Mouse (Mus musculus) thymus, postnatal 25 days (tissue): Measurements from ENCODE around the gene Efcab1.
"Not testable (repeated sequence)": the region's sequence is repeated elsewhere in the genome, so short reads cannot be mapped to it uniquely, and the experiment has no call there.

Source experiments
- DNase-seq: peaks from one replicate; pipeline ENCODE4 v3.0.0; 2022

Efcab1 gene

DNA sequence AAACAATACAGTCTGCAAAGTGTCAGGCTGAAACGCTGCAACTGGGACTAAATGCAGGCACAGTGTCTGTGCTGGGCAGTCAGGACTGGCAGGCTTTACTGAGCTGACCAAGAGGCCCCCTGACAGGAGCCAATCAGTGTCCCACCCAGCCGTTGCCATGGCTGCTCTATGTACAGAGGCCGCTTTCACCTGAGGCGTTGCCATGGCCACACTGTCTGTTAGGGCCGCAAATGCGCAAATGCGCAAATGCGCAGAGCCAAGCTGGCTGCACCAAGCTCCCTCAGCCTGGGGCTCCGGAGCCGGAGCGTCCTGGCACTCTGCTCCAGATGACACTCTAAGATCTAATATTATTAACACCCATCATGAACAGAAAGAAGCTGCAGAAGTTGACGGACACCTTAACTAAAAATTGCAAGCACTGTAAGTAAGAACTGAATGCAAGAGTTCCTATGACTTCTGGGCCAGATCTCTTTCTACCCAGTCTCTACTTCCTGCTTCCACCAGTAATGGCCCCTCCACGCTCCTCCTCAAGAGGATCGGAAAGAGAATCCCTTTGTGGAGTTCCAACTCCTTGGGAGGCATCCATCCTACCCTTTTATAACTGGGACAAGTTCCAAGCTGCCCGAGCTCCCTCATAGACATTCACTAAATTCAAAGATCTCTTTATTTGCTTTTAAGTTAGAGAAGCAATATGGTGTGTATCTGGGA is at the start of gene Efcab1:
Gene Efcab1, plus strand, starts transcription at position 214 of the 708 bp plus-strand sequence.
- DNase-seq, result no peak

DNA sequence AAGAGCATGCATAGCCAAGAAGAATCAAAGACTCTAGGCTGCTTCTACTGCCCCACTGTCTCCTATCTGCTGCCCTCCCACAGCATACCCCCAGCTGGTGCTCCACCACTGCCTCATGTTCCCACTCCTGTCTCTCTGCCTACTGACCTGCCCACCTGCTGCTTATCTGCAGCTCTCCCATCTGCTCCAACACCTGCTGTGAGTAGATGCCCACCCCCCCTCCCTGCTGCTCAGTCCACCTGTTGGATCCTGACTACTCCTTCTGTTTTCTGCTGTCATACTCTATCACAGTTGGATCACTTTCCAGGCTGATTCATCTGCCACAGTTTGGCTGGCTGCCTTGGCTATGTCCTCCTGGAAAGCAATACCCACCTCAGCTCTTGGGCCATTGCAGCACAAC is 47.0 kb upstream of the Efcab1 start:
- DNase-seq, result no peak

DNA sequence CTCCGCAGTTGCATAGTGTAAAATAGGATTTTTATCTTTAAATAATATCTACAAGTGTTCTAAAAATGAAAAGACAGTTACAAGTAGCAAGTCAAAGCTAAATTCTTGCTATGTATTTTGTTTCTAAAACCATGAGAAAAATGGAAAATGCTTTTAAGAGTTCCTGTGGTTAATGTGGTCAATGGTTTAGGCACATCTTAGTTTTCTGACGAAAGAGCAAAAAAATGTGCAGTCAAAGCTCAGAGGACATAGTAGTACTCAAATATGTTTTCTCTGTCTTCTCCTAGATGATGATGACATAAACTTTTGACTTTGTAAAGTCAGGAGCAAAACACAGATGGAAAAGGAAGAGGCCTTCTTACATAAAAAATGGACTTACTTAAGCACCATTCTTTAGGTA is 21.5 kb upstream of the Efcab1 start:
- DNase-seq, result no peak

DNA sequence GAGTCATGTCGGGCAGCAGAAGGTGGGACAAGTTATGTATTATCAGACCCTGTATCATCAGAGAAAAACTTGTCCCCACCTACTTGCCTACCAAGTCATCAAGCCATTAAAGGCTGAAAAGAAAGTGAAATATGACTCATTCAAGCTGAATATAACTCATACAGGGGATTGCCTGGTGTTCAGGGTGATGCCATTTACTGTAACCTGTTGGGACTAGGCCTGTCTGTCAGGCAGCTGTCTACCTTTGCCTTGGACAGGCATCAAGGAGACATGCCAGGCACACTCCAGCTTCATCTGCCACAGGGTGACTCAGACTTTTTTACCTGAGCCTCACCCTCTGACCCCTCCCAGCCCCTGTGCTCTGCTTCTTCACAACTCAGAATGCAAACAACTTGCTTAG is 21.0 kb upstream of the Efcab1 start:
- no peak for DNase-seq

DNA sequence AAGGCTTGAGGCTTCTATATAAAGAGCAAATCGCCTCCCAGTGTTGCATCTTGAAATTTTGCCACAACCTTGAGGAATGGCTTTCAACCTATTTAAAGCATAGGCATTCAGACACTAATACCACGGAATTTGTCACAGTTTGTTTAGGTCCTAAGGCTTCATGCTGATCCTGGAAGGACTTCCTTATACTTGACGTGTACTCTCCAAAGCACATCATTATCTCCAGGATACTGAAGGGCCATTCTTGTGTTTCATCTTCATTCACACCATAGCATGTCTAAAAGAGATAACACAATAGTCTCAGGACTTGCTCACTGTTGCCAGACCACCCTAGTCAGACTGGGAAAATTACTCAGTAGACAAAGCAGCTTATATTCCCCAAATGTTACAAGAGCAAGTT is 13.9 kb upstream of the Efcab1 start:
- no peak for DNase-seq

DNA sequence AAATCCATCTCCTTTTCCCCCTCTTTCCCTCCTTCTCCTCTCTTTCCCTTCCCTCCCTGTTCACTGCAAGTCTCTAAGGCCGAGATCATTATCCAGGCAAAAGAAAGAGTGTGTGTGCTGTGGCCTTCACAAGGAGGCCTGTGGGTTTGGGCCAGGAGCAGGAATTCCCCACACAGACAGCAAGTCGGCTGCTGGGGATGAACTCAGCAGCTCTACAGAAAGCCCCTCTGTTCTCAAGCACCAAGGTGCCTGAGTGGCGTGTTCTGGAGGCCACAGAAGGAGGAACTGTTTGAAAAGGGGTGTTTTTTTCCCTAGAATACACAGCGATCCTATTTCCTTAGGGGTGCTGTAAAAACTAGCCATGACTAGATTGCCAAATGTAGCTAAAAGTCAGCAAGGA is 12.5 kb upstream of the Efcab1 start:
- no peak for DNase-seq

DNA sequence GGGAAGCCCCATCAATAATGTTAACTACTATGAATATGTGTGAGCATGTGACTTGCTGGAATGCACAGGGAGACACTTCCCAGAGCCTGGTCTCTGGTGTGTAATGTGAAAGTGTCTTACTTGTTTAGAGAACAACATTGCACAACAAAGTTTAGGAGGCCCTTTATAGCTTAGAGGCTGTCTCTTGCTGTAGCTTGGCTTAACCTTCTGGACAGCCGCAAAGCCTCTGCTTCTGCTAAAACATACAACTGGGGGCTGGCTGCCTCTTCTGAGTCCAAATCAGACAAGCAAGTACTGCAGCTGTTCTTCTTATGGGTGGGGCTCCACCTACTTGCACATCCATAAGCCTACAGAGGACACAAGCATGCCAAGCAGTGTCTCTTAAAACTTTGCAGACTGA is 11.7 kb upstream of the Efcab1 start:
- no peak for DNase-seq

DNA sequence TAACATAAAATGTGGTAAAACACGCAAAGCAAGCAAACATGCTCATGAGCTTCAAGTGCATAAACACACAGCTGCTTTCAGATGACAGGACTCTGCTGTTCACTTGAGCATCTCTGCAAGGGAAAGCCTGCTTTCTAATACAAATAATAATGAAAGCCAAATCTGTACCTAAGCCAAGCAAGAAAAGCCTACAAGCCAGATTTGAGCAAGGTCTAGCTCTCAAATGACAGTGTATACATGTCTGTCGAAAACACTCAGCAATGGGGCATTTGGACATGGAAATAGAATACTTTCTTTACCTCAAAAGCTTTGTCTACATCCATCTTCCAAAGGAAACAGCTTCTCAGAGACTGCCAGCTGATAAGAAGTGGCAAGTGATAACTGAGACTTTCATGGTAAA is 10.9 kb upstream of the Efcab1 start:
- no peak for DNase-seq

DNA sequence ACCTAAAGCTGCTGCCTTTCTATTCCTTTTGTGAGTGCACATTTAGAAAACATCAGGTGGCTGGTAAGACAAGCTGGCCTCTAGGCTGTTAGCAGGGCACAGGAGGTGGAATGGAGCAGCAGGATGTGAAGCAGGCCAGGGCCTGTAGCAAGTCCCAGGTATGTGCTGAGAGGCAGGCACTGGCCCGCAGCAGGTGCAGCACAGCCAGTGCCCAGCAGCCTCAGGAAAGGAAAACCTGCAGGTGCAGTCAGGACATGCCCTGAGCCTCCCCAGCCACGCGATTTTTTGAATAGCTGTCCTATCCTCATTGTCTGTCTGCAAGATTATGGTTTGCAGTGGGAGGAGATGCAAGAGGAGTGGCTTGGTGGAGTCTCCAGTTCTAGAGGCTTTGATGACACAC is 24.3 kb downstream of the Efcab1 start:
- not testable (repeated sequence) for DNase-seq

DNA sequence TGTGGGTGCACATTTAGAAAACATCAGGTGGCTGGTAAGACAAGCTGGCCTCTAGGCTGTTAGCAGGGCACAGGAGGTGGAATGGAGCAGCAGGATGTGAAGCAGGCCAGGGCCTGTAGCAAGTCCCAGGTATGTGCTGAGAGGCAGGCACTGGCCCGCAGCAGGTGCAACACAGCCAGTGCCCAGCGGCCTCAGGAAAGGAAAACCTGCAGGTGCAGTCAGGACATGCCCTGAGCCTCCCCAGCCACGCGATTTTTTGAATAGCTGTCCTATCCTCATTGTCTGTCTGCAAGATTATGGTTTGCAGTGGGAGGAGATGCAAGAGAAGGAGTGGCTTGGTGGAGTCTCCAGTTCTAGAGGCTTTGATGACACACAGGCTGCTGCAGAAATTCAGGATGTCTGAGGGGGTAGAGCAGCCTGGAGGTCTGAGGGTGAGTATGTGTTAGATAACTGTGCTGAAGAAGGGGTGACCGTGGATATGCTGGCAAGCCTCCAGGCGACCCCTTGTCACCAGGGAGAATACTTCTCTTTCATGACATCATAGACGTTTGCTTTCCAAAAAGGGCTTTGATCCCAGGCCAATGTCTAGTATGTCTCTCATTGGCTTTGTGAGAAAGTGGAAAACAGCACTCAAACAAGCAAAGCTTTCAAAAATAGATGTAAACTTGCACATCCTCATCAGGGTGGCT is 30.2 kb downstream of the Efcab1 start:
- not testable (repeated sequence) for DNase-seq

DNA sequence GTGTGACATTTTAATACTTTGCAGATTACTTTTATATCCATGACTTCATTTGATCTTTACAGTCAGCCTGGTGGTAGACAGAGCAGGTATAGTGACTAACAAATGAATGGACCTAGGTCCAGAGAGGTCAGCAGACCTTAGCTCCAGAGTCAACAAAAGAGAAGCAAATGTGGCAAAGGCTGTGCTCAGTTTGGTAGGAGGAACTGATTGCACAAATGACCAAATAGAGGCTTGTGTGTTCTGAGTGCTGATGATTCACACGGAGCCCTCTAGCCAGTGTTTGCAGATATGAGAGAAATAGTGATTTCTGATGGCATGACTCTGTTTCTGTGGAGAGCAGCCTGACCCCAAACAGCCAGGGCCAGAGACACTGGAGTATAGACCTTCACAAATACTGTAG is 33.1 kb downstream of the Efcab1 start:
- DNase-seq, result no peak

DNA sequence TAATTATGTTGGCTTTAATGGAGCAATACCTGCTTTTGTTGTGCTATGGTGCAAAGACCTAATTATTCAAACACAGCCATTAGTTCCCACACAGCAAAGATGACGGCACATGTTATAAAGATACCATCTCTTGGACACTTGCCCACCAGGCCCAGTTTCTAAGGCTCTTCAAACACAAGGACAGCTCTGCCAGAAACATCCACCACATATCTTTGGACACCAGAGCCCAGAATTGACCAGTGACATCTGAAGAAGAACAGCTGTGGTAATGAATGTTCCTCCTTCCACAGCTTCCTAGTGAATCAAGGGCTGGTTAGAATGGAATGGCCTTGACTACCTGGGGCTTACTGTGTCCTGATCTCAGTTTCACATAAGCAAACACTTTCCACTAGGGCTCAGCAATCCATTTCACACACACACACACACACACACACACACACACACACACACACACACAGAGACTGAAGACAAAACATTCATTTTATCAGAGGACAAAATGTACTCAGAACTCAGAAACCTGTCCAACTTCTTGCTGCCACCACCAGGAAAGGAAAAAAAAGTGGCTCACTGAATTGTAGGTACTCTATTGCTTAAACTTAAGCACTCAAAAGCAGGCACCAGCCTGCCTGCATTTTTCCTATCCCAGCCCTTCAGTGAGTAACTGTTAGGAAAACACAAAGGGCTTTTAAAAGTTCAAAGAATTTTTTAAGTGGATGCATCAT is 33.7 kb downstream of the Efcab1 start:
- DNase-seq, result no peak

DNA sequence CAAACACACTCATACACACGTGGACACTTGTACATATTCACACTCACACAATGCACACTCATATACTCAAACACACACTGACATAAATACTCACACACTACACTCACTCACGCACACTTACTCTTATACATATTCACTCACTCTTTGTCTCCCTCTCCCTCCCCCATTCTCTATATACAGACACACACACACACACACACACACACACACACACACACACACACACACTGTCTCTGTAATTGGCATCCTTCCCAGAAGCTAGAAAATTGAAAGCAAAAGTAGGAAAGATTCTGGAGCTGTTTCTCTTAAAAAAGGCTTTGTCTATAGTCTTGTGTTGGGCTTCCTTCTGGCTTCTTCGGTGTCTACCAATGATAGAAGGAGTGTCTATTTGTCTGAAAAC is 34.5 kb downstream of the Efcab1 start:
- no peak for DNase-seq

DNA sequence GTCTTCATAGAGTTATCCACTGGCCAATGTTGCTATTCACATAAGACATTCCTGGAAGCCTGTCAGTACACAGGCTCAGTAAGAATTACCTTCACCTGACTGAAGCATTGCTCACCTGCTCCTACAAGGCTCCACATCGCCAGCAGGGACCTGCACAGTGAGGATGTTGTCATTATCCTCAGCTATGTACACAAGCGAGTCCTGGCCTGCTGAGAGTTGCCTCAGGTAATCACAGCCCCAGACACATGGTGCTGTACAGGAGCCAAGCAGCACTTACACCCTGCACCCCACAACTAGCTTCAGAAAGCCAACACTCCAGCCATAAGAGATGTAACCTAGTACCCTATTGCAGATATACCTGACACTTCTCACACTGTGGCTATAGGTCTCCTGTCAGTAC is 37.1 kb downstream of the Efcab1 start:
- no peak for DNase-seq

DNA sequence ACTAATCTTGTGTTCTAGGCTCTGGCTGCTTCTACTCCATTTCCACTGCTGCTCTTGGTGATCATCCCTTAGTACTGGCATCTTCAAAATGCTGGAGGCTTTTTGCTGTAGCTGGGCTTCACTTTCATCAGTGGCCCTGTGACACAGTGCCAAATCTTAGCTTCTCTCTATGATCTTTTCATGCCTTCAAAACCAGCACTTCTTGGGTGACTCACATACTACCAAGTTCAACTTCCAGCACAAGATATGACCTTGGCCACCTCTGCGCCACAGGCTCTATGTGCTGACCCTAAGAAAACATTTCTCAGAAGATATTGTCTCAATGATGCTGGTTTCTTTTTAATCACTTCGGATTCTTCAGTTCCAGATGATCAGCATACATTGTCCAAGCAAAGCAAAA is 41.2 kb downstream of the Efcab1 start:
- not testable (repeated sequence) for DNase-seq

DNA sequence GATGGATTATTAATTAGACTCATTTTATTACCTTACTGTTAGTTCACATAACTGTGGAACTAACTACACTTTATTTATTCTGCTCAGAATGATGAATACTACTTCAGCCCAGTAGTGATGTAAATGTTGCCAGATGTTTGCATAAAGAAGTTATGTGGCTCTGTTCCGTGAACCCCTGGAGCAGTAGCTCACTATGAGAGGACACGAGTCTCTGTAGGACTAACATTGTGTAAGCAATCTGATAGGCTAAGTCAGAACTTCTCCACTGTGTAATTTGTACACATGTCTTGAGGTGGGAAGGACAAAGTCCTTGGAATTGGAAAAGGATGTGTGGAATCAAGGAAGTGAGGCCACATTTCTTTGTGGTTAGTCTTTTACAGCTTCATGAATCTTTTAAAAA is 45.5 kb downstream of the Efcab1 start:
- DNase-seq, result no peak

DNA sequence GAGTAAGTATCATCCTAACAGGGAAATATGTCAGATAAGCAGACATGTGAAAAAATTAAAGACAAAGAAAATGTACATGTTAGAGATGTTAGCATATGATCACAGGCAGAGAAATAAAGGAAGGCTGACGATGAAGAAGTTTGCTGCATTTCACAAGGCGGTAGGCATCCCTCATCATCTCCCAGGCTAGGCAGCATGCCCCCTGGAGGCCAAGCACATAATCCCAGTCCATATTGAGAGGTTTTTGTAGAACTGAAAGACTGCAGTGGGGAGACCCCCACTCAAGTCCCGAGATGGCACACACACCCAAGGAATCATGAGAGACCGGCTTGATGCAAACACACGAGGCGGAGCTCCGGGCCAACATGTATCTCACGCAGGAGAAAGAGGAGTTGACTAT is 53.3 kb downstream of the Efcab1 start:
- DNase-seq, result no peak

DNA sequence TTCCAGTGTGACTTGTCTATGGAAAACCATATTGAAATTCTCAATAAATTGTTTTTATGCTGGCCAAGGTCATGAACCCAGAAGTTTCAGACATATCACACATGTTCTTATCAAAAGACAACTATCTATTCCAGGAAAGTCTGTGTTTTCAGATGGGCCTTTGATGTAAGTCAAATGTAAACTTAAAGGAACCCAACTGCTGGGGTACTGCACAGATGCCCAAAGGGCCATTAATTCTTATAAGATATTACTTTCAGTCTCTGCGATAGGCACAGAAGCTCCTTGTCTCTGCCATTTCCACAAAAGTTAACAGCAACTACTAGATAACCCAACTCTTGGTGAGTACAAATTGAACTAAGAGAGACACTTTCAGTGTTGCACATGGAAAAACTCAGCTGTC is 67.3 kb downstream of the Efcab1 start:
- no peak for DNase-seq

DNA sequence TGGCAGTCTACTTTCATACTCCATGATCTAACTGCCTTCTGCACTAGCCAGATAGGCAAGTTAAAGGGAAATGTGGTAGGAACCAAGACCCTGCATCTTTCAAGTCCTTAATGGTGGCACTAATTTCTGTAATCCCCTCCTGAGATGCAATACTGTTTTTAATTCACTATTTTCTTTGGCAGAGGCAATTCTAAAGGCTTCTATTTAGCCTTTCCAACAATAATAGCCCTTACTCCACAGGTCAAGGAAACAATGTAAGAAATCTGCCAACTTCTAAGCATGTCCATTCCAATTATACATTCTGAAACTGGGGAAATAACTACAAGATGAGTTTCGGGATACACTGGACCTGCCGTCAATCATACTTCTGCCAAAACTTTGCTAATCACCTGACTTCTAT is 72.8 kb downstream of the Efcab1 start:
- no peak for DNase-seq

DNA sequence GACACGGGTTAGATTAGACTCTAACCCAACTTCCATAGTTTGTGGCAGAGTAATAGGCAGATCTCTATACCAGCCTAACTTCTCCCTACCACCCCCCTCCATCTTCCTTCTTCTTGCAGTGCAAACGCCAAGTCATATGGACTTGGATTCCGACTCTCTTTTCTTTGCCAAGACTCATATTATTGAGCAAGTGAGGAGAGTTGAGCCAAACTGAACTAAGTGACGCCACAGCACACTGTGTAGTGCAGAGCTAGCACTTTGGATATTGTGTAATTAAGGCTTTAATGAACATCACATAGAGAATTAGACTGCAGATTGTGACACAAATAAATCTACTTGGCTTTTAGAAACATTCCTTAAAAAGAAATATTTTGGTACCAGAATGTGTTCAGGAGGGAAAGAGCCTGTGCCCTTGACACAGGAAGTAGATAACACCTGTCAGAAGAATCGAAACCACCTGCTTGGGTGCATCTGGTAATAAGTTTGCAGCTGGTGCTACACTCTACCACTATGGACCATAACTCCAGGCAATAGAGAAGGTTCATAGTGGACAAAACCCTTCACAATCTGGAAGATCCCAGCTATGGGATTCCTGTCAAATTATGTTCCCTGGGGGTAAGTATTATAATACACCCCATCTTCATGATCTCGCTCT is 83.3 kb downstream of the Efcab1 start:
- no peak for DNase-seq

DNA sequence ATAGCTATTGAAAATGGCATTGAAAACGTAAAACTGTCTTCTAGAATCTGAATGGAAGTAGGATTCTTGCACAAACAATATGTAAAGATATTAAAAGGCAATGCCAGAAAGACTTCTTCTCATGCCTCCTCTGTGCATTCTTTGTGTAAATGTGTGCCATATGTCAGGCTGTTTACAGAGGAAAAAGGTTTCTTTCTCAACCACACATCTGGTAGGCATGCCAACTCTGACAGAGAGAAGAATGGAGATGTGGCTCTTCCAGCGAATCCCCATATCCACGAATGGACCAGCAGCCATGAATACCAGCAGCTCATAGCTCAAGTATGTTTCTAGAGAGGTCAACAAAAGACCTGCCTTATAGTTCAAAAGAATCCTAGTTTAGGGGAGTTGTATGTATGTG is 84.6 kb downstream of the Efcab1 start:
- DNase-seq, result no peak

DNA sequence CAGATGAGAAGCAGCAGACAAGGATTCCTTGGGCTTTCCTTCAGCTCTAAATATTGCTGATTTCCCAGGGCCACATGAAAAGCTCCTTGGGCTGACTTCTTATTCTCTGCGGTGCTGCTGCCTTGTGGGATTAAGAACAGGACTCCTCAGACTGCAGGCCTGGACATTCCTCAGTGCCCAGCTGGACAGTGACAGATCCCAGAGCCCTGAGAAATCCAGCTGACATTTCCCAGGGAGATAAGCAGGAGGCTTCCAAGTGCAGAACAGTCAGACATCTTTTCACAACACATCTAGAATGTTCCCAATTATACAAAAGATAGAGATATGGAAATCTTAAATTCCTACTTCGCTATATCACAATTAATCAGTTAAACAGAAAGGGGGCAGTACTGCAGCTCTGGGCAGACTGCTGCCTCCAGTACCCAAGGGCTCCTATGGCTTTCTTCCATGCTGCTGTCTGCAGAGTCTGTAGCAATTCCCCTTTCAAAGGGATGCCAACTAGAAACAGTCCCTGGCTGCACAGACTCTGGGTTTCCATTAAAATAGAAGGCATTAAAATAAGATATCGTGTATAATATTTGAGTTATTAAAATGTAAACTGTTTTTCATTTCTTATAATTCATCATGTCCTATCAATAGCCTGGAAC is 86.2 kb downstream of the Efcab1 start:
- no peak for DNase-seq

DNA sequence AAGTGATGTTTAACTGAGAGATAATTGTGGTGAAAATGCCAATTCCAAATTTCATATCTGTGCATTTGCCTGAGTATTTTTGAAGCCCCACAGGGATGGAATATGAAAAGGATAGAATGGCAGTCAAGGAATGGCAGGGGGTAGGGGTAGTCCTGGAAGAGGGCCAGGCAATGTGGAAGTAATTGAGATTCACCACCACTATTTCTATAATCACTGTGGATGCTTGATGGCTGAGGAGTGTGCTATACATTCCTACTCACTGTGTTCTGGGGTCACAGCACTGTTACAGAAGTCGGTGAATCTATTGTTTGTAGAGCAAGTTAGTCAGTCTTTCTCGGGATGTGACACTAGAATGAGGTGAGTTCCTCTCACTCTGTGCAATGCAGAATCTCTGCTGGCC is 108.3 kb downstream of the Efcab1 start:
- no peak for DNase-seq
